Mouse (Mus musculus) bone marrow macrophage, adult 2 months (primary cell): ENCODE measurements around the gene Smad3.

Experiments used
- CTCF ChIP-seq: IDR thresholded peaks from 2 replicates; pipeline ENCODE4 v1.5.1; 2012; ENCODE audit warnings: low read depth, mild to moderate bottlenecking, low read length, moderate library complexity
- POLR2A ChIP-seq: IDR thresholded peaks from 2 replicates; pipeline ENCODE4 v1.6.1; 2012; ENCODE audit warnings: mild to moderate bottlenecking, low read depth, low read length, borderline replicate concordance

DNA sequence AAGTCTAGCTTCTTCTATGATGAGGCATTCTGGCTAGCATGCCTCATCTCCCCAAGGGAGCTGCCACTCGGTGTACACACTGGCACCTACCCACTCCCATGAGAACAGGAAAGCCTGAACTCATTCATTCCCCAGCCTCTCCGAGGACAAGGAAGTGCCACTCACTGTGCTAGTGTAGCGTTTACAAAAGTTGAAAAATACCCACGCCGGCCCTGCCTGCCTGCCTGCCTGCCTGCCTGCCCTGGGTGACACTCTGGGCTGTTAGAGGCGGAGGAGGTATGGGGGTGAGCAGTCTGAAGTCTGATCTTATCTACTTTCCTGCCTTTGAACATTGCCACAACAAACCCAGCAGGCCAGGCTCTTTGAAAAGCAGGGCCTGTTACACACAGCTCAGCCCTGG, 37.1 kb downstream of the Smad3 start:
- TF ChIP-seq CTCF (no peak), POLR2A (no peak)
